Mouse (Mus musculus) monocyte, adult 2 months (primary cell): ENCODE measurements around the gene Scrn2.

ENCODE experiments used
- DNase-seq, 2 experiments: peaks; one replicate each; pipeline ENCODE4 v3.0.0; 2022; ENCODE audit warnings: low spot score in 2 of 2, low read depth in 1 of 2

Scrn2 gene

GRCm38 (mm10) chr11:97029686-97030417 is at the start of gene Scrn2:
Scrn2 (plus strand) TSS chr11:97029938.
- peak; percentile 48 to 79 for DNase-seq

DNA sequence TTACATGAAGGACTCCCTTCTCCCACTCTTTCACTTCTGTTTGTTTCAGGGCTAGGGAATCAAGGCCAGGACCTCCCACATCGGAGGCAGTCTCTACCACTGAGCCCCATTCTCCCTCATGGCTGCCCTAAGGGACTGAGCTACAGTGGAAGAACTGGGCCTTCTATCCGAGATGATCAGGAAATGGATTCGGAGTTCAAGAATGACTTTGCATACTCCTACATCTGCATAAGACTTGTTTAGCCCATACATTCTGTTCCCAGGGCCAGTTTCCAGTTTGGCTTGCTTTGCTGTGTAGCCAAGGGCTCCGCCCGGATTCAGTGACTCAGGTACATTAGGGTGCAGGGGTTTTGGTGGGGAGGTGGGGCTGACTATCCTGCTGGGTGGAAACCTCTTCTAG is 49.7 kb upstream of the Scrn2 start:
- no peak for DNase-seq

GRCm38 (mm10) chr11:96981461-96981860 is 48.3 kb upstream of the Scrn2 start:
- DNase-seq = no peak

- DNase-seq = peak; percentile 30 to 63
Observed at GRCm38 (mm10) chr11:96982355-96982754, 47.4 kb upstream of the Scrn2 start.

DNA sequence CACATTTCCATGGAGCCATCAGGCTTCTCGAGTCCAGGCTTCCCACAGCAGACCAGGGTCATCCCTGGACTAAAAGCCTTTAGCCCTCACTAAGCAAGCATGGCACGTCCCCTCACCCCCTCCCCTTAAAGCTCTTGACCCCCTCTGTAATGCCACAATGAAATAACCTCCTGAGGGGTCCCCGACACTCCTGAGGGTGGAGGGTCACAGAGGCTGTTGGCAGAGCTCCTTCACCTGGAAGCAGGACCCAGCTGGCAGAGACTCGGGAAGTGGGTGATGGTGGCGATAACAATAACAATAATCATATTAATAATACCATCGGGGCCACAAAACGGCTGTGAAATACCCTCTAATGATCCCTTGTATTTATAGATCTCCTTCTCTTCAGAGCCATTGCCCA is 46.9 kb upstream of the Scrn2 start, which contains the start of gene Sp2:
Gene Sp2 (minus strand): TSS at position 101 of the 400 bp plus-strand sequence.
- no peak for DNase-seq

- no peak for DNase-seq
Observed at GRCm38 (mm10) chr11:96984903-96985302, 44.8 kb upstream of the Scrn2 start.

DNA sequence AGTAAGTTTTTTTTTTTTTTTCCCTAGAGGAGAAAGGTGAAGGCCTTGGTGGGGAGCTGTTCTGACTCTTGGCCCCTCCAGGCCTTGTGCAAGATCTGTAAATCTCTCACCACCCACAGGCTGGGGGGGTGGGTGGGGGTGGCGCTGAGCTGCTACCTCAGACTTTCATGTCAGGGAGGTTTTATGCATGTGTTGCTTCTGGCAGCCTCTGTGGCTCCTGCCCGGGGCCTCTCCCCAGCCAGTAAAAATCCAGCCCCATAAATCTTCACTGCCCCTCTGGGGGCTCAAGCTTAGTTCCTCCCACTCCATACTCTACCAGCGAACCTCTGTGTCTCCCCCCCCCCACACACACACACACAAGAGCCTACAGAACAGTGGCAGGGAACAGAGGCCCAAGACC is 43.3 kb upstream of the Scrn2 start:
- DNase-seq = no peak

- peak in 1 of 2 experiments; percentile 23 for DNase-seq
Observed at GRCm38 (mm10) chr11:96987873-96988655, 41.7 kb upstream of the Scrn2 start.

- no peak for DNase-seq
Observed at GRCm38 (mm10) chr11:96991501-96991900, 38.2 kb upstream of the Scrn2 start.

DNA sequence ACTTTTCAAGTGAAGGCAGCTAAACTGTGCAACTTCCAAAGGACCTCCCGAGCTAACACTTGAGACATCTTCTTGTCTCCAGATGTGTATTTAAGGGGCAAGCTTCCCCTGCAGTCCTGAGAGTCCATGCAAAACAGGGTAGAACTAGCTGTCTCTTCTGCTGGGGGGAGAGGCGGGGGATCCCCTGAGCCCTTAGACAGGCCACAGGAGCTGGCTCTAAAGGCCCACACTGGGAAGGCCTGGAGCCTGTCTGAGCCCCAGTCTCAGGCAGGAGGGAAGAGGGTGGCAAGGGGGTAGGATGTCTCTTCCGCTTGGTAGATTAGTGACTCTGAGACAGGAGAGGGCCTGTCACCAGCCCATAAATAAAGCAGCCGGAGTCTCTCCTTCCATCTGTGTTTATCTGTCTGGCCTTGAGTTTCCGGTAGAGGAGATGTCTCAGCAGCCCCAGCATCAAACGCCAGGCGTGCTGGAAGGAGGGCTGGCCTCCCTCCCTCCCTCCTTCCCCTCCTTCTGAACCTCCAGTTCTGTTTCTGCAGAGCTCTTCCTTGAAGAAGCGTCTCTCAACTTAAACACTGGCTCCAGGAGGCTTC is 36.9 kb upstream of the Scrn2 start:
- DNase-seq = no peak

GRCm38 (mm10) chr11:96995031-96995430 is 34.7 kb upstream of the Scrn2 start:
- DNase-seq = no peak

DNA sequence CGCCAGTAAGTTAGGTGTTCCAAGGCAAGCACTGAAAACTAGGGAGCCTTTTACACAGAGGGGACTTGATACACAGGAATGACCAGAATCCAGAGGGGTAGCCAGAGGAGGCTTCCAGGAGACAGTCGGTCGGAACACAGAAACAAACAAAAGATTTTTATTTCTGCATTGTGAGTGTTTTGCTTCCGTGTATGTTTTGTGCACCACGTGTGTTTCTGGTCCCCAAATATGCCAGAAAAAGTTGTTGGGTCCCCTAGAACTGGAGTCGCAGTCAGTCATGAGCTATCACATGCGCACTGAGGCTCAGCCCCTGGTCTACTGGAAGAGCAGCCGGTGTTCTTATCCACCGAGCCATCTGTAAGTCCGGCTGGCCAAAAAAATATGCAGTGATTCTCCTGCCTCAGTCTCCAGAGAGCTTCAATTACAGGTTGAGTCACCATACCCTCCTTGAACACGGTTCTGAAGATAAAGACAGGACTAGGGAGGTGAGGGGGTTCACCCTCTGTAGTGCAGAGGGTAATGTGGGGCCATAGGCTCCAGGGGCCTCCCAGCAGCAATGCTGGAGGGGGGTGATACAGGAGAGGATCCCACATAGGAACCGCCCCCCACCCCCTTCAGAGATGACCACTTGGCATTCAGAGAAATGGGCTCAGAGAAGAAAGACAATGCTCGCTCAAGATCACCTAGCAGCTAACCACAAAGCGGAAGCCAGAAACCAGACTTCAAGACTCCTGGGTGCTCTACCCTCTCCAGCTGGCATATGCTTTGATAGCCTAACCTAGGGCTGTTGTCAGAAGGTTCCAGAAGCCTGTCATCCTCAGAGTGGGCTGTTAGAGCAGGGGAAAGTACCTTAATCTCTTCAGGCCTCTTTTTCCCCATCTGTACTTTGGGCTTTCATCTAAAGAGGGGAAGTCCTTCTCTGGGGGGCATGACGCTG is 33.6 kb upstream of the Scrn2 start:
- DNase-seq = no peak

GRCm38 (mm10) chr11:96996773-96997379 is 32.9 kb upstream of the Scrn2 start:
- no peak for DNase-seq

DNA sequence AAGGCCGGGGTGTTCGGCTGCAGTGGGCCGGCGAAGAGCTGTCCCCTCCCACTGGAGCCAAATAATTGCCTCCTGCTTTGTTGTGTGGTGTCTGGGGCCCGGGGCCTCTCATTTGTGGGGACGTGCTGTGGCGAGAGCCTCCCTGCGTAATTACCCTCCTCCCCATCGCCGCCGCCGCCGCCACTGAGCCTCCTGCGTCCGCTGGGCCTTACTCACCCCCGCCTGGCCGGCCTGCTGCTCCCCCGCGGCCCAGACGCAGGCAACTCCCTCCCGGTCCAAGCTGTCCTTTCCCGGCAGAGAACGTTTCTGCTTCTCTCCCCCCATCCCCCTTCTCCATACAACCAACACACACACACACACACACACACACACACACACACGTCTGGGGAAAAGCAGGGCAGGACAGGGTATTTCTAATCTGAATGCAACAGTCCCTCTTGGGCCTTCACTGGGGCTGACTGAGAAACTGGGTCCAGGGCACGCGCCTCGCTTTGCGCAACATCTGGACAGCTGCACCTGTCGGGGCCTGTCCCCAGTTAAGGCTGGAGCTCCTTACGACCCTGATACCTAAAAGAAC is 32.3 kb upstream of the Scrn2 start:
- no peak for DNase-seq

DNA sequence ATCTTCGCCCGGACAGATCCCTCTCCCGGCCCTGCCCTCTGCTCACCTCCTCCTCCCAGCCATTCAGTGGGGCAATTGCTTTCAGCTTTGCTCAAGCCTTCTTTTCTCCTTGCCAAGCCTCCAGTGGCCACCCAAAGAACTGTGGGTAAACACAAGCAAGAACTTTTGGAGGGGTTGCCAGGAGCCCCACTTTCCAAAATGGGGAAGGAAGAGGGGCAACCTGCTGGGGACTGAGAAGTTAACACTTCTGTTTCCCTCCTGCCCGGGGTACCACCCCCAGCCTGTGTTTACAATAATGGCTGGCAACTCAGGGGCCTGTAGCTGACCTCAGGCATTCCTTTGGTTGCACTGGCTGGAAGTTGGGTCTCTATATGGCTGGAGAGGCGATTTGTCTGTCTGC is 26.6 kb upstream of the Scrn2 start:
- no peak for DNase-seq

DNA sequence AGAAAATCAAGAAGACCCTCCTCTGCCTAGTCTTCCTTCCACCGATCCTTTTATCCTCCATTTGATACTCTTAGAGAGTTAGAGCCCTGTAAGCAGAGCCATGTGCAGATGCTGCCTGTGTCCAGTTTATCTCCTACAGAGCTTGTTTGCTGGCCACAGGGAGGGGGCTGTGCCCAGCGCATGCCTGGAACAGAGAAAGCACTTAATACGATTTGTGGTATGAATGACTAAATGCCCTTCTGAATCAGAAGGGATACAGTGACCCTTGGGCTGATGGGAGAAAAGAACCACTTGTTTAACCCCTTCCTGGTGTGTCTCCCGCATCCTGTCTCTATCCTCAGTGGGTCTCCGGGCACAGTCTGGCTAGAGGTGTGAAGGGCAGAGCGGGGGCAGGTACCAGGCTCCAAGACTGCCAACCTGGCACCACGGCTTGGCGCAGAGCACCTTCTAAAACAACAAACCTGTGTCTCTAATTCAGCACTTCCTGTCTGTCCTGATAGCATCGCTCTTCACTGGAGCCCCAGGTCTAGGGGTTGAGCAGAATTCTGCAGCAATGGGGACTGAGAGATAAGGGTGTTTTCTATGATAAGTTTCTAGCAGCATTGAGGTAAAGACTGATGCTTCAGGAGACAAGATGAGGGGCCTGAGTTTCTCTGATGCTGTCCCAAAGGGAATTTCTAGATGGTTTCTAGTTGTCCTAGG is 22.5 kb upstream of the Scrn2 start:
- no peak for DNase-seq

- DNase-seq = no peak
Observed at GRCm38 (mm10) chr11:97009198-97009790, 20.4 kb upstream of the Scrn2 start.

- DNase-seq = no peak
Observed at GRCm38 (mm10) chr11:97013121-97013670, 16.5 kb upstream of the Scrn2 start, which contains the start of gene Sp6. Sp6 (plus strand) TSS chr11:97013394.
